Mouse (Mus musculus): ENCODE data around the gene Kpna4.

- no peak for TF ChIP-seq POLR2A (IDR thresholded peaks at IDR 0.05; ENCODE audit: low read depth, low read length)
- no peak for TF ChIP-seq CTCF (IDR thresholded peaks at IDR 0.05; ENCODE audit: extremely low read depth, insufficient read length, insufficient replicate concordance, low read depth, low read length)
Measured at GRCm38 (mm10) chr3:69150921-69151320, 24.0 kb upstream of the Kpna4 start.
